Mouse (Mus musculus): ENCODE measurements around the gene Sipa1l1. TPM values are rescaled to one million over a fixed set of nuclear protein-coding genes. Genes with fewer than 3 reads are reported as not detected.

Sipa1l1 gene
- polyA plus RNA-seq, 1 experiment from 2014 or later: 29.4 TPM

DNA sequence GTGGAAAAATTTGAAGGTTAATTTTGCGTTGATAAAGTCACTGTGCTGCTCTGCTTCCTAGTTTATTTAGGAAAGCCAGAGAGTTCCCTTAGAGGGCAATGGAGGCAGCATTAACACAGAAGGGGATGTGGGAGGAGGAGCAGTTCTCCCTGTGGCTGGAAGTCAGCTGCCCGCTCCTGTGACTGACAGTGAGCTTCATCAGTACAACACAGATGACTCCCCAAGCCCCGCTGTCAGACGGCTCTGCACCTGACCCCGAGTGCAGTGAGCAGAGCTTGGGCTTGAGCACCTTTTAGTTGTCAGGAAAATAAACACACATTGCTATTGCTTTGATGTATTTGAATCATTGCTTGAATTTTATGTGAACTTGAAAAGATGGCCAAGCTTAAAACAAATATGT, 117.7 kb downstream of the Sipa1l1 start:
- Histone ChIP-seq H3K36me3 (no peaks in the 10 kb centered on the region), H3K4me2 (no peak overlapping the region), H3K27me3 (no peaks in the 10 kb centered on the region), H3K9me3 (no peaks in the 10 kb centered on the region), H3K4me1 (peaks cover 13% of the 10 kb centered on the region; the same call in 1 of the 2 replicates), H3K4me3 (no peak overlapping the region), H3K27ac (no peak overlapping the region), H3K9ac (no peak overlapping the region)
- 43% methylated on average over 5 of the region's 5 CpGs for WGBS
- ATAC-seq (ENCODE audit: borderline replicate concordance, extremely low read depth, low FRiP score, low TSS enrichment): no peak

DNA sequence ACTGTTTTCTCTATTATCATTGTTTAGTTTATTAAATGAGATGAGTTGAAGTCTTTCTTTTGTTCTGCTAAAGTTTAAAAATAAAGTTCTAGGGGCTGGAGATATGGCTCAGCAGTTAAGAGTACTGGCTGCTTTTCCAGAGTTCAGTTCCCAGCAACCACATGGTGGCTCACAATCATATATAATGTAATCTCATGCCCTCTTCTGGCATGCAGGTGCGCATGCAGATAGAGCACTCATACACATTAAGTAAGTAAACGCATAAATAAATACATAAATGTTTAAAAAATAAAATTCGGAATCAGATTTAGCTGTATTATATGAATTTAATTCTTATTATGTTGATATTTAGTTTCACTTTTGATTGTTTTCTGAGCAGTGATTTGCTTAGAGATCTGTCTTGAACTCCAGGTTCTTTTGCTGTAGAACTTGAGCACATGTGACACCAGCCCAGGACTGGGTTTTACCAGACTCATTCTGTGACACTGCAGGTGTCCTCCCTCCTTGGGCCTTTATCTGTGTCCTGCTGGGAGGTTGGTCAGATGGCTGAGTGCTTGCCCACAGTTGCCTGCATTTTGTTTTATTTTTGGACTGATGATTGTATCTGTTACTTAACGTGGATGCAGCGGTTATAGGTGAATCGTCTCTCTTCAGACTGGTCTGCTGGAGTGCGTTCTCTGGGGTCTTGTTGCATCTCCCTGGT, 124.6 kb downstream of the Sipa1l1 start:
- H3K9ac ChIP-seq: no peak overlapping the region
- WGBS: 94% methylated on average over 7 of the region's 7 CpGs
- 0 out of 2 replicates have a peak, but pooled peaks cover 4% of the 10 kb centered on the region for H3K4me1 ChIP-seq
- H3K9me3 ChIP-seq: no peaks in the 10 kb centered on the region
- H3K4me2 ChIP-seq: no peak overlapping the region
- H3K27me3 ChIP-seq: no peaks in the 10 kb centered on the region
- no peak overlapping the region for H3K27ac ChIP-seq
- no peaks in the 10 kb centered on the region for H3K36me3 ChIP-seq
- no peak for ATAC-seq (ENCODE audit: borderline replicate concordance, extremely low read depth, low FRiP score, low TSS enrichment)
- H3K4me3 ChIP-seq: no peak overlapping the region

GRCm38 (mm10) chr12:82294906-82295887, 126.1 kb downstream of the Sipa1l1 start:
- Histone ChIP-seq H3K9me3 (no peaks in the 10 kb centered on the region), H3K4me1 (0 out of 2 replicates have a peak, but pooled peaks cover 4% of the 10 kb centered on the region), H3K4me2 (no peak overlapping the region), H3K27me3 (no peaks in the 10 kb centered on the region), H3K9ac (no peak overlapping the region), H3K27ac (no peak overlapping the region), H3K4me3 (no peak overlapping the region), H3K36me3 (no peaks in the 10 kb centered on the region)
- WGBS: 75% methylated on average over 10 of the region's 10 CpGs
- no peak for ATAC-seq (ENCODE audit: borderline replicate concordance, extremely low read depth, low FRiP score, low TSS enrichment)

- Histone ChIP-seq H3K27me3 (no peaks in the 10 kb centered on the region), H3K4me1 (0 out of 2 replicates have a peak, but pooled peaks cover 4% of the 10 kb centered on the region), H3K27ac (no peak overlapping the region), H3K36me3 (no peaks in the 10 kb centered on the region), H3K4me3 (no peak overlapping the region), H3K9ac (no peak overlapping the region), H3K4me2 (no peak overlapping the region), H3K9me3 (no peaks in the 10 kb centered on the region)
- ATAC-seq (ENCODE audit: borderline replicate concordance, extremely low read depth, low FRiP score, low TSS enrichment): no peak
- WGBS: 56% methylated on average over 2 of the region's 2 CpGs
Observed at GRCm38 (mm10) chr12:82296276-82296675, 127.2 kb downstream of the Sipa1l1 start.

GRCm38 (mm10) chr12:82297196-82297595, 128.1 kb downstream of the Sipa1l1 start:
- 0 out of 2 replicates have a peak, but pooled peaks cover 4% of the 10 kb centered on the region for H3K4me1 ChIP-seq
- H3K9me3 ChIP-seq: no peaks in the 10 kb centered on the region
- ATAC-seq (ENCODE audit: borderline replicate concordance, extremely low read depth, low FRiP score, low TSS enrichment): no peak
- no peaks in the 10 kb centered on the region for H3K36me3 ChIP-seq
- H3K27me3 ChIP-seq: no peaks in the 10 kb centered on the region
- no peak overlapping the region for H3K4me2 ChIP-seq
- H3K9ac ChIP-seq: no peak overlapping the region
- no peak overlapping the region for H3K27ac ChIP-seq
- no peak overlapping the region for H3K4me3 ChIP-seq
- WGBS: 77% methylated on average over 6 of the region's 6 CpGs

- 0 out of 2 replicates have a peak, but pooled peaks cover 4% of the 10 kb centered on the region for H3K4me1 ChIP-seq
- H3K27ac ChIP-seq: no peak overlapping the region
- H3K9me3 ChIP-seq: no peaks in the 10 kb centered on the region
- no peaks in the 10 kb centered on the region for H3K27me3 ChIP-seq
- H3K36me3 ChIP-seq: no peaks in the 10 kb centered on the region
- no peak for ATAC-seq (ENCODE audit: borderline replicate concordance, extremely low read depth, low FRiP score, low TSS enrichment)
- no peak overlapping the region for H3K4me2 ChIP-seq
- WGBS: 78% methylated on average over 9 of the region's 9 CpGs
- H3K9ac ChIP-seq: no peak overlapping the region
- H3K4me3 ChIP-seq: no peak overlapping the region
Observed at GRCm38 (mm10) chr12:82298662-82299460, 129.7 kb downstream of the Sipa1l1 start.

DNA sequence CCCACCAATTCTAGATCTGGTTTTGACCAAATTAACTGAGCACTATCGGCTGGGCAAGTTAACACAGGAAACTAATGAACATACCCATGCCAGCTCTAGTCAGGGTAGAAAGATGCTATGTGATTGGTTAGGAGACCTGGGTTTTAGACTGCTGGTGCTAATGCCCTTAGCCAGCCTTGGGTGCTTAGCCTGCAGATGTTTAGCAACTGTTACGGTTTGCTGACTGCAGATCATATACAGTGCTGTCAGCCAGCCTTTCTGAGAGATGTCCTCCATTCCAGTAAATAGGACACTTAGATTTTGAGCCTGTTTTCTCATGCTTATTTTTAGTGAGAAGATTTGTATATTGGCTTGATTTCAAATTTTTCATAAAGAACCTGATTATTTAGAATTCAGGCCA, 135.0 kb downstream of the Sipa1l1 start:
- WGBS: 63% methylated on average over 2 of the region's 2 CpGs

DNA sequence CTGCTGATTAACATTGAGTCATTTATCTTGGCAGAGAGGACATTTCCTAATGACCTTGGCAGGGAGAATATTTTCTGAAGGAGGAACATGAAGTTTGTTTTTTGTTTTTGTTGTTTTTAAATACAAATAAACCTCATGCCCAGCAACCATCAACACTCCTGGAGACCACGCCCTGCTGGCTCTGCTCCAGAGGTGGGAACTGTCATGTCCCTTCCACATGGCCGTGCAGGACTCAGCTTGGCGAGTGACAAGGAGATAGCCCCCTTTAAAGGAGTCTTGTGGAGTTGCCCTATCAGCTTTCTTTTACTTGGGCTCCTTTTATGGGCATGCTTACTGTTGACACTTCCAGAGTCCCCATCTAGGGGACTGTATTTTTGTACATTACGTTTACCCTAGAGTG, 136.9 kb downstream of the Sipa1l1 start:
- peaks cover 10% of the 10 kb centered on the region for H3K4me1 ChIP-seq
- H3K9me3 ChIP-seq: no peaks in the 10 kb centered on the region
- H3K4me3 ChIP-seq: no peak overlapping the region
- no peak overlapping the region for H3K4me2 ChIP-seq
- whole genome bisulfite sequencing: 64% methylated on average over 4 of the region's 4 CpGs
- ATAC-seq (ENCODE audit: borderline replicate concordance, extremely low read depth, low FRiP score, low TSS enrichment): no peak
- no peak overlapping the region for H3K27ac ChIP-seq
- no peak overlapping the region for H3K9ac ChIP-seq
- no peaks in the 10 kb centered on the region for H3K36me3 ChIP-seq
- no peaks in the 10 kb centered on the region for H3K27me3 ChIP-seq

More for the DNA sequence above, 135.0 kb downstream of the Sipa1l1 start:
- no peak overlapping the region for H3K9ac ChIP-seq
- no peaks in the 10 kb centered on the region for H3K36me3 ChIP-seq
- no peak overlapping the region for H3K4me3 ChIP-seq
- H3K27ac ChIP-seq: no peak overlapping the region
- no peaks in the 10 kb centered on the region for H3K27me3 ChIP-seq
- H3K4me1 ChIP-seq: peaks cover 10% of the 10 kb centered on the region
- no peak overlapping the region for H3K4me2 ChIP-seq
- no peaks in the 10 kb centered on the region for H3K9me3 ChIP-seq
- no peak for ATAC-seq (ENCODE audit: borderline replicate concordance, extremely low read depth, low FRiP score, low TSS enrichment)

DNA sequence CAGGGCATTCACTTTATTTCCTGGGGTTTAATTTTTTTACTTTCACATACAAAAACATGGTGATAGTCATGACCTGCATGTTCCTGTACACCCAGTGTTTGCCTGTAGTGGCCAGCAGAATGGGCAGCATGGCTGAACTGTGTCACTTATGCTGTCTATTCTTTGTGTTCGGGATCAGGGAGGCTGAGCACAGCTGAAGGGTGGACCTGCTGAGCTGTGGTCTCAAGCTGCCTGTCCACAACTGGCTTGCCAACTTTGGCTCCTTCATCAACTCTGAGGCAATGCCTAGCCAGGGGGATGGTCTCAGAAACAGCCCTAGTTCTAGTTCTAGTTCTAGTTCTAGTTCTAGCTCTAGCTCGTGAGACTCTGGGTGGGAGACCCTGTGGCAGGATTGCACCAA, 142.5 kb downstream of the Sipa1l1 start:
- no peak for ATAC-seq (ENCODE audit: borderline replicate concordance, extremely low read depth, low FRiP score, low TSS enrichment)
- Histone ChIP-seq H3K4me3 (no peak overlapping the region), H3K27me3 (no peaks in the 10 kb centered on the region), H3K36me3 (no peaks in the 10 kb centered on the region), H3K9ac (no peak overlapping the region), H3K27ac (no peak overlapping the region), H3K4me2 (no peak overlapping the region), H3K9me3 (no peaks in the 10 kb centered on the region), H3K4me1 (no peaks in the 10 kb centered on the region)
- 84% methylated on average over 2 of the region's 2 CpGs for WGBS

DNA sequence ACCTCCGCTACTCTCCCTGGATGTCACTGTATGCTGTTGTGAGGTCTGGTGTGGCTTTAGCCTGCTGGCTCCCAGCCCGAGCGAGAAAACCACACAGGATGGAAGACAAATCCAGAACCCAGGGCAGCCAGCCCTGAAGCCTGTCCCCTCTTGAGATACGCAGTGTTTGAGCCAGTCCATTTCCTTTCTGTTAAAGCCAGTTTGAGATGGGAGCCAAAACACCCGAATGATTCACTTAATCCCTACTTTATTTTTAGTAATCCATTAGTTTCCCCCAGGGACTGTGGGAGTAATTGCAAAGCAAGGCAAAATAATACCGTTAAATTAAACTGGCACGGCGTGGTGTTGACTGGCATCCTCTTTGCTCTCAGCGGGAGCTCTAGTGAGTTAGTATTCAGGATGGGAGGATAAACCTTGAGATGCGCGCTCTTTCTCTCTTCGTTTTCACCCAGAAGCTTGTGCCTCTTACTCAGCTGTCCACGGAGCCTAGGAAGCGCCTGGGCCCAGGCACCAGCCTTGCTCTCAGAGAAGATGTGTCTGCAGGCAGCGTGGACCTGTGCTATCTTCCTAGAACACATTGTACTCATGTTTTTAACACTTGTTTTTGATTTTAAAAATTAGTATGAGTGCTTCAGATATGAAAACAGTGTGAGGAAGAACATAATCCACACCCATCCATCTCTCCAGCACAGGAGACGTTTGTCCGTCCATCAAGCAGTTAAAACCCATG, 143.1 kb downstream of the Sipa1l1 start:
- Histone ChIP-seq H3K36me3 (no peaks in the 10 kb centered on the region), H3K9me3 (no peaks in the 10 kb centered on the region), H3K4me1 (no peaks in the 10 kb centered on the region), H3K4me2 (no peak overlapping the region), H3K4me3 (no peak overlapping the region), H3K27ac (no peak overlapping the region; the same call in 1 of the 2 replicates), H3K9ac (no peak overlapping the region), H3K27me3 (no peaks in the 10 kb centered on the region)
- WGBS: 77% methylated on average over 17 of the region's 17 CpGs
- no peak for ATAC-seq (ENCODE audit: borderline replicate concordance, extremely low read depth, low FRiP score, low TSS enrichment)

GRCm38 (mm10) chr12:82313091-82313490, 144.0 kb downstream of the Sipa1l1 start:
- H3K4me1 ChIP-seq: no peaks in the 10 kb centered on the region
- no peak overlapping the region for H3K4me3 ChIP-seq
- H3K27ac ChIP-seq: no peak overlapping the region
- WGBS: 85% methylated on average over 3 of the region's 3 CpGs
- H3K27me3 ChIP-seq: no peaks in the 10 kb centered on the region
- H3K4me2 ChIP-seq: no peak overlapping the region
- no peaks in the 10 kb centered on the region for H3K9me3 ChIP-seq
- no peak overlapping the region for H3K9ac ChIP-seq
- no peaks in the 10 kb centered on the region for H3K36me3 ChIP-seq
- no peak for ATAC-seq (ENCODE audit: borderline replicate concordance, extremely low read depth, low FRiP score, low TSS enrichment)

Measured in lung, embryonic 15.5 days (tissue).